Comparison of ENCODE assay signal across 24 mouse cellular contexts in genomic region chr17:22888302-22888701, GRCm38 (mm10). TPM values are rescaled to one million over a fixed set of nuclear protein-coding genes. Genes with fewer than 3 reads are reported as not detected.
A peak's percentile ranks its signal among the peaks of the same experiment; 100 is the strongest.
DNase-seq lines count a peak whose midpoint lies in the region; ATAC-seq lines count a peak whose summit lies in the region.
"Had no signal": no experiment of that assay in that cellular context is flagged by ENCODE, and none has a peak within 500 bp of the region (broad histone marks: within the 10 kb centered on the region; RNA-seq: fewer than 3 reads in every experiment).

No protein-coding gene starts in this region.

- DNase-seq in R1 (ENCODE audit: low read depth, low spot score) = peak; percentile 2
- no peak for DNase-seq in heart, postnatal 10 days
- no peak for DNase-seq in gastrocnemius, postnatal 36 days
- no peak for DNase-seq in gastrocnemius, postnatal 14 days
- DNase-seq: adrenal gland, adult 2 months; adrenal gland, adult 8-10 months; adrenal gland, postnatal 10 days; adrenal gland, postnatal 14 days; adrenal gland, postnatal 25 days; adrenal gland, postnatal 36 days; B cell, adult 2 months; cerebellum, adult 11 months; cerebellum, adult 11-12 months; cerebellum, adult 18-20 months; cerebellum, adult 2 months had no signal

- peak; percentile 87 for ATAC-seq in common myeloid progenitor, adult 5-6 weeks (replicated peaks; ENCODE audit: low read depth, poor library complexity, severe bottlenecking)
- ATAC-seq in megakaryocyte progenitor cell, adult 5-6 weeks (replicated peaks; ENCODE audit: poor library complexity) = peak; percentile 69
- ATAC-seq: activated CD4-positive, CD25-positive, alpha-beta regulatory T cell, adult 4 months; CD4-positive, CD25-positive, alpha-beta regulatory T cell, adult 4 months; Patski had no signal

- intact Hi-C loops in heart, postnatal 10 days (cut with DNase I) = no loop called here
- intact Hi-C loops in gastrocnemius, postnatal 36 days (cut with DNase I) = no loop called here
- intact Hi-C loops in gastrocnemius, postnatal 14 days (cut with DNase I; ENCODE audit: low total_unique reads) = no loop called here

RNA-seq across cellular contexts. Expression of gene Zfp945, which starts 21.4 kb away (rescaled TPM):
- total RNA-seq in common myeloid progenitor, adult 5-6 weeks (2017) = 14.3 and 16.1 TPM in 2 replicates
- 8.2 and 12.4 TPM in 2 replicates for total RNA-seq in megakaryocyte progenitor cell, adult 5-6 weeks (2015)
- 4.4 and 6.1 TPM in 2 replicates for total RNA-seq in megakaryocyte progenitor cell, adult 5-6 weeks (2017)
- 10 to 100 TPM in 1 of 2 experiments, 1 to 10 TPM in 1; 9.4 to 10.5 TPM for total RNA-seq in heart, postnatal 10 days (2021)
- total RNA-seq in gastrocnemius, postnatal 36 days (2021) = 1 to 10 TPM; 2.5 to 3.1 TPM
- total RNA-seq in gastrocnemius, postnatal 14 days (2021) = 1 to 10 TPM; 3.2 to 3.7 TPM

RNA-seq across cellular contexts. Expression of gene Vmn2r113, which starts 54.5 kb away (rescaled TPM):
- not detected in 2 replicates for total RNA-seq in common myeloid progenitor, adult 5-6 weeks (2017)
- total RNA-seq in megakaryocyte progenitor cell, adult 5-6 weeks (2015) = not detected in 2 replicates
- total RNA-seq in megakaryocyte progenitor cell, adult 5-6 weeks (2017) = not detected in 2 replicates
- total RNA-seq in heart, postnatal 10 days (2021) = not detected
- total RNA-seq in gastrocnemius, postnatal 36 days (2021) = not detected
- not detected for total RNA-seq in gastrocnemius, postnatal 14 days (2021)
- total RNA-seq: adrenal gland, adult 18-20 months; adrenal gland, adult 2 months; adrenal gland, adult 8-10 months; adrenal gland, postnatal 10 days; adrenal gland, postnatal 14 days; adrenal gland, postnatal 25 days; adrenal gland, postnatal 36 days; adrenal gland, postnatal 4 days; CH12.LX; MEL had no signal
